Mouse (Mus musculus) heart, embryonic 10.5 days (tissue): ENCODE measurements around the gene Frmd5. TPM values are rescaled to one million over a fixed set of nuclear protein-coding genes. Genes with fewer than 3 reads are reported as not detected.
A peak's percentile ranks its signal among the peaks of the same experiment; 100 is the strongest.

Source experiments
- DNase-seq: peaks from one replicate; pipeline ENCODE4 v3.0.0-alpha.2; 2017; ENCODE audit warnings: low spot score
- H3K27ac ChIP-seq: fragments of 300-500 bp; sonication (generic); 2 replicates; pipeline ENCODE4 v1.5.1; 2016; ENCODE audit warnings: mild to moderate bottlenecking
- H3K27me3 ChIP-seq: fragments of 300-500 bp; sonication (generic); 2 replicates; pipeline ENCODE4 v1.6.1; 2016; ENCODE audit warnings: mild to moderate bottlenecking; ENCODE audit not compliant: poor library complexity, insufficient read depth, severe bottlenecking
- H3K36me3 ChIP-seq: fragments of 300-500 bp; sonication (generic); 2 replicates; pipeline ENCODE4 v1.6.1; 2016; ENCODE audit warnings: mild to moderate bottlenecking, moderate library complexity
- H3K4me1 ChIP-seq: fragments of 300-500 bp; sonication (generic); 2 replicates; pipeline ENCODE4 v1.6.1; 2016; ENCODE audit warnings: mild to moderate bottlenecking
- H3K4me3 ChIP-seq: fragments of 300-500 bp; sonication (generic); 2 replicates; pipeline ENCODE4 v1.5.1; 2016; ENCODE audit warnings: mild to moderate bottlenecking, moderate library complexity
- H3K9me3 ChIP-seq: fragments of 300-500 bp; sonication (generic); 2 replicates; pipeline ENCODE4 v1.6.1; 2016; ENCODE audit warnings: mild to moderate bottlenecking, moderate library complexity
- WGBS: fragments of 180-500 bp; shearing (Covaris S2); methylation state at CpG from one replicate; pipeline ENCODE4 v1.1.7; 2016; 5-methylcytosine and 5-hydroxymethylcytosine counted together
- polyA plus RNA-seq: library from polyadenylated mRNA; unstranded; fragments of >200 nt; fragmentation: Nextera tagmentation; extraction: Ambion mirVana; gene quantifications from 2 replicates; pipeline ENCODE4 v1.2.1, GENCODE M21; 2016

The Frmd5 gene
- polyA plus RNA-seq, 1 experiment from 2014 or later: 17.0 TPM

GRCm38 (mm10) chr2:121600736-121601135, 206.2 kb downstream of the Frmd5 start:
- Histone ChIP-seq H3K9me3 (no peaks in the 10 kb centered on the region), H3K36me3 (no peaks in the 10 kb centered on the region), H3K4me3 (no peak overlapping the region), H3K27me3 (peaks cover 9% of the 10 kb centered on the region; the same call in 1 of the 2 replicates), H3K4me1 (peaks cover 16% of the 10 kb centered on the region; the same call in 1 of the 2 replicates), H3K27ac (no peak overlapping the region)
- WGBS: 70% methylated on average over 8 of the region's 8 CpGs
- no peak for DNase-seq

GRCm38 (mm10) chr2:121598249-121598648, 208.6 kb downstream of the Frmd5 start:
- no peak for DNase-seq
- no peaks in the 10 kb centered on the region for H3K9me3 ChIP-seq
- 67% methylated on average over 7 of the region's 7 CpGs for WGBS
- peaks cover 9% of the 10 kb centered on the region; the same call in 1 of the 2 replicates for H3K27me3 ChIP-seq
- H3K27ac ChIP-seq: no peak overlapping the region
- H3K4me3 ChIP-seq: no peak overlapping the region
- H3K4me1 ChIP-seq: peaks cover 39% of the 10 kb centered on the region
- H3K36me3 ChIP-seq: no peaks in the 10 kb centered on the region

- no peaks in the 10 kb centered on the region for H3K9me3 ChIP-seq
- peaks cover 9% of the 10 kb centered on the region; the same call in 1 of the 2 replicates for H3K27me3 ChIP-seq
- H3K4me1 ChIP-seq: peaks cover 39% of the 10 kb centered on the region
- WGBS: 69% methylated on average over 2 of the region's 2 CpGs
- DNase-seq: no peak
- no peaks in the 10 kb centered on the region for H3K36me3 ChIP-seq
- H3K4me3 ChIP-seq: no peak overlapping the region
- H3K27ac ChIP-seq: no peak overlapping the region
Measured at GRCm38 (mm10) chr2:121596621-121597020, 210.3 kb downstream of the Frmd5 start.

- H3K36me3 ChIP-seq: no peaks in the 10 kb centered on the region
- H3K9me3 ChIP-seq: no peaks in the 10 kb centered on the region
- H3K4me3 ChIP-seq: peak overlapping the region; percentile 28
- WGBS: 16% methylated on average over 8 of the region's 8 CpGs
- peaks cover 11% of the 10 kb centered on the region; the same call in 1 of the 2 replicates for H3K27me3 ChIP-seq
- H3K27ac ChIP-seq: peak overlapping the region; percentile 75
- no peak for DNase-seq
- peaks cover 30% of the 10 kb centered on the region for H3K4me1 ChIP-seq
Measured at GRCm38 (mm10) chr2:121594660-121595291, 212.1 kb downstream of the Frmd5 start.

GRCm38 (mm10) chr2:121594131-121594530, 212.8 kb downstream of the Frmd5 start:
- Histone ChIP-seq H3K4me1 (peaks cover 30% of the 10 kb centered on the region), H3K27ac (peak overlapping the region; percentile 75), H3K9me3 (no peaks in the 10 kb centered on the region), H3K27me3 (peaks cover 14% of the 10 kb centered on the region; the same call in 1 of the 2 replicates), H3K36me3 (no peaks in the 10 kb centered on the region), H3K4me3 (peak overlapping the region; percentile 28)
- DNase-seq: no peak
- 50% methylated on average over 3 of the region's 3 CpGs for WGBS

GRCm38 (mm10) chr2:121588309-121588694, 218.6 kb downstream of the Frmd5 start:
- no peaks in the 10 kb centered on the region for H3K36me3 ChIP-seq
- 46% methylated on average over 4 of the region's 4 CpGs for WGBS
- H3K27me3 ChIP-seq: 0 out of 2 replicates have a peak, but pooled peaks cover 5% of the 10 kb centered on the region
- peak overlapping the region; percentile 59 for H3K27ac ChIP-seq
- DNase-seq: no peak
- peaks cover 17% of the 10 kb centered on the region for H3K4me1 ChIP-seq
- H3K4me3 ChIP-seq: no peak overlapping the region; the same call in 1 of the 2 replicates
- no peaks in the 10 kb centered on the region for H3K9me3 ChIP-seq

GRCm38 (mm10) chr2:121587523-121588308, 219.2 kb downstream of the Frmd5 start:
- no peak for DNase-seq
- Histone ChIP-seq H3K4me3 (no peak overlapping the region; the same call in 1 of the 2 replicates), H3K27ac (peak overlapping the region; percentile 56), H3K4me1 (peaks cover 17% of the 10 kb centered on the region), H3K36me3 (no peaks in the 10 kb centered on the region), H3K27me3 (0 out of 2 replicates have a peak, but pooled peaks cover 5% of the 10 kb centered on the region), H3K9me3 (no peaks in the 10 kb centered on the region)
- WGBS: 29% methylated on average over 12 of the region's 12 CpGs

- no peak for DNase-seq
- peaks cover 17% of the 10 kb centered on the region for H3K4me1 ChIP-seq
- no peaks in the 10 kb centered on the region for H3K9me3 ChIP-seq
- H3K27me3 ChIP-seq: 0 out of 2 replicates have a peak, but pooled peaks cover 2% of the 10 kb centered on the region
- H3K27ac ChIP-seq: 0 out of 2 replicates have a peak overlapping the region, but pooled peaks have one; percentile 30
- 54% methylated on average over 5 of the region's 5 CpGs for WGBS
- H3K36me3 ChIP-seq: no peaks in the 10 kb centered on the region
- H3K4me3 ChIP-seq: no peak overlapping the region
Measured at GRCm38 (mm10) chr2:121584705-121585104, 222.2 kb downstream of the Frmd5 start.

GRCm38 (mm10) chr2:121583468-121584116, 223.3 kb downstream of the Frmd5 start:
- no peaks in the 10 kb centered on the region for H3K27me3 ChIP-seq
- WGBS: 60% methylated on average over 13 of the region's 13 CpGs
- no peak overlapping the region for H3K27ac ChIP-seq
- no peak overlapping the region for H3K4me3 ChIP-seq
- peaks cover 13% of the 10 kb centered on the region for H3K4me1 ChIP-seq
- no peaks in the 10 kb centered on the region for H3K9me3 ChIP-seq
- H3K36me3 ChIP-seq: no peaks in the 10 kb centered on the region
- DNase-seq: no peak

- H3K9me3 ChIP-seq: no peaks in the 10 kb centered on the region
- H3K27ac ChIP-seq: no peak overlapping the region
- no peaks in the 10 kb centered on the region for H3K27me3 ChIP-seq
- WGBS: 84% methylated on average over 13 of the region's 13 CpGs
- H3K36me3 ChIP-seq: no peaks in the 10 kb centered on the region
- no peak overlapping the region for H3K4me3 ChIP-seq
- no peak for DNase-seq
- H3K4me1 ChIP-seq: peaks cover 6% of the 10 kb centered on the region
Measured at GRCm38 (mm10) chr2:121582809-121583376, 224.0 kb downstream of the Frmd5 start.

GRCm38 (mm10) chr2:121575741-121576201, 231.1 kb downstream of the Frmd5 start:
- Histone ChIP-seq H3K27me3 (no peaks in the 10 kb centered on the region), H3K36me3 (no peaks in the 10 kb centered on the region), H3K4me3 (no peak overlapping the region), H3K9me3 (no peaks in the 10 kb centered on the region), H3K27ac (0 out of 2 replicates have a peak overlapping the region, but pooled peaks have one; percentile 25), H3K4me1 (peaks cover 24% of the 10 kb centered on the region)
- DNase-seq: no peak
- WGBS: 45% methylated on average over 8 of the region's 8 CpGs

- no peaks in the 10 kb centered on the region for H3K36me3 ChIP-seq
- WGBS: 66% methylated on average over 9 of the region's 9 CpGs
- H3K4me1 ChIP-seq: peaks cover 24% of the 10 kb centered on the region
- H3K9me3 ChIP-seq: no peaks in the 10 kb centered on the region
- H3K27ac ChIP-seq: peak overlapping the region; percentile 43; the same call in 1 of the 2 replicates
- no peak overlapping the region for H3K4me3 ChIP-seq
- no peak for DNase-seq
- no peaks in the 10 kb centered on the region for H3K27me3 ChIP-seq
Measured at GRCm38 (mm10) chr2:121574066-121574630, 232.7 kb downstream of the Frmd5 start.
